Mouse (Mus musculus) c-Kit-positive CD71-positive TER-119-negative erythroid progenitor cells, embryonic 14.5 days (primary cell): ENCODE results near the gene Ppcs.

Source experiments
- DNase-seq: peaks from one replicate; pipeline ENCODE4 v3.0.0-alpha.2; 2013; ENCODE audit warnings: low read depth

Gene Ppcs

DNA sequence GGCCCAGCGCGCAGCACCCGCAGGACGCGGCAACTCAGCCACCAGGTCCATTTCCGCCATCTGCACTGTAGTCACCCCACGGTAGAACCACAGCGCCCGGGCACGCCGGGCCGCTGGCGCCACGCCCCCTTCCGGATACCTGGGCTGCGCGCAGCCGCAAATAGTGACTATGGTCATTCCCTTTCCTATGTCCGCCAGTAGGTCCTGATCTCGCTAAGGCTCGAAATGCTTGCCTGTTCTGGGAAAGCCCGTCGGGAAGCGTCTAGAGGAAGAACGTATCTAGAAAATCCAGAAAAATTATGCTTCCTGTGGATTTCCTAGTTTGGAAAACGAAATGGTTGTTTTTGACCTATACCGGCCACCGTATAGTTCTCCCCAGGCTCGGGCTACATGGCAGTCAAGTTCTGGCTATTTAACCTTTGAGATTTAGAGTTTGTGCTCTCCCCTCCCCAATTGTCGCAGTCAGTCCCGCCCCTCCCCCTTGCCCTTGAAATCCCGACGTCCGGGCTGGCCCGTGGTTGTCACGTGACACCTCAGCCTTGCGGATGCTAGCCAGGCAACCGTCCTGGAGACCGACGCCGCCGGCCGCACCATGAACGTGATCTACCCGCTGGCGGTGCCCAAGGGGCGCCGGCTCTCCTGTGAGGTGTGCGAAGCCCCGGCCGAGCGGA lies at the start of gene Ppcs, which contains the start of gene Zmynd12:
Gene Ppcs, minus strand, starts transcription at position 127 of the 671 bp plus-strand sequence.
Gene Zmynd12, plus strand, starts transcription at position 521 of the 671 bp plus-strand sequence.
- DNase-seq: peak; percentile 74

DNA sequence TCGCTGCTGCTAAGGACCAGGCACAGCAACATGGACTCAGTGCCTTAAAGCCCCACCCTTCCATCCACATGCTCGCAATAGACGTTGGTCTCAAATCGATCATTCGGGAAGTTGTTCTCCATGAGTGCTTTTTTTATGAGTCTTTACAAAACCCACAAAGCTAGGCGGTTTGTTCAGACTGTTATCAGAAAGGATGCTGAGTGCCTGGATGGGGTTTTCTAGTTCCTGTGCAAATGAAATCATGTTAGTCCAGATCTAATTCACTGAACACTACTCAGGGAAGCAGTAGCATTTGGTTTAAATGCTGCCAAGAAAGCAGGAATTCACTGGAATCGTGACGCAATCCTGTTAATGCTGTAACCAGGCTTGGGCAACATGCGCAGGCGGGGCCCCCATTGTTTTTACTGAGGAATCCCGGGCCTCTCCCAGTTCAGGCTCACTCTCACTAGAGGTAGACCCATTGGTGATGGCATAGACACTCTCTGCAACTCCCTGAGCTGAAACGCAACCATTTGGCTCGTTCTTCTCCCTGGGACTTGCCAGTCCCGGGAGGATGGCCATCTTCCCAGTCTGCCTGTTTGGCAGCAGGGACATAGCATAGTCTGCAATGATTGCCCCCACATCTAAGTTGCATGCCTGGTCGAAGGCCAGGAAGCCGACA lies 45.6 kb upstream of the Ppcs start:
- no peak for DNase-seq

DNA sequence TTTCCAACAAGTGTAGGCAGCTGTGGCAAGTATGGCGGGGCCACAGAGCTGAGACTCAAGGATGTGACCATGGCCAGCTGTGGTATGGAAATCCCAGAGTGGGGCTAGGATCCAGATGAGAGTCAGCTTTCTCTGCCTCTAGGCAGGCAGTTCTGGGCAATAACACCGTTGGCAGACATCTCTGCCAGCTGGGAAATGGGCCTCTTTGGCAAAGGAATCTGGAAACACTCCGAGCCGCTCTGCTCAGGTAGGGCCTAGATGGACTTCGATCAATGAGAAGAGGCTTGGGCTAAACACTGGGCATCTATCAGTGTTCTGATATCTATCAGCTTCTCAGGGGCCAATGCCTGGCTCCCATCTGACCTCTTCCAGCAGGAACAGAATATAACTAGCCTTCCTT lies 43.6 kb upstream of the Ppcs start:
- DNase-seq: no peak

DNA sequence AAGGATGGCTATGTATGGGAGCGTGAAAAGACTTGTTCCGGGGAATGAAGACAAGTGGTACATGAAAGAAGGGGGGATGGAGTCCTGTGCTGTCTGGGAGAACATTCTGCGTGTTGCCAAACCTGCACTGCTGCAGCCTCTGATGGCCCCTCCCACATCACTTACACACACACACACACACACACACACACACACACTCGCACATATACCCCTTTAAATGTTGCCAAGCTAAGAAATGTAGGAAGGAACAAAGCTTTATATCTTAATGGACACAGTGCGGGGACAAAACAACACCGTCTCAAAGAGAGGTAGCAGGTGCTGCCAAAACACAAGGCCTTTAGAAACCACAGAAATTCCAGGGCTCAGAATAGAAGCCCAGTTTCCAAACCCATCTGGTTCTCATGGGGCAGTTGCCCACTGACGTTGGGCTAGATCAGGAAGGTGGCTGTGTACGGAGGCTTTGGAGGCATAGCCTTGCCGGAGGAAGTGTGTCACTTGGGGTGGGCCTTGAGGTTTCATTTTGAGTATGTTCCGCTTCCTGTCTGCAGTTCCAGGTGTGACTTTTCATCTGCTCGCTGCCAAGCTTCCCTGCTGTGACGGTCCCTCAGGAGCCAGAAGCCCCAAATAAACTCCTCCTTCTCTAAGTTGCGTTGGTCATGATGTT lies 41.7 kb upstream of the Ppcs start:
- no peak for DNase-seq

DNA sequence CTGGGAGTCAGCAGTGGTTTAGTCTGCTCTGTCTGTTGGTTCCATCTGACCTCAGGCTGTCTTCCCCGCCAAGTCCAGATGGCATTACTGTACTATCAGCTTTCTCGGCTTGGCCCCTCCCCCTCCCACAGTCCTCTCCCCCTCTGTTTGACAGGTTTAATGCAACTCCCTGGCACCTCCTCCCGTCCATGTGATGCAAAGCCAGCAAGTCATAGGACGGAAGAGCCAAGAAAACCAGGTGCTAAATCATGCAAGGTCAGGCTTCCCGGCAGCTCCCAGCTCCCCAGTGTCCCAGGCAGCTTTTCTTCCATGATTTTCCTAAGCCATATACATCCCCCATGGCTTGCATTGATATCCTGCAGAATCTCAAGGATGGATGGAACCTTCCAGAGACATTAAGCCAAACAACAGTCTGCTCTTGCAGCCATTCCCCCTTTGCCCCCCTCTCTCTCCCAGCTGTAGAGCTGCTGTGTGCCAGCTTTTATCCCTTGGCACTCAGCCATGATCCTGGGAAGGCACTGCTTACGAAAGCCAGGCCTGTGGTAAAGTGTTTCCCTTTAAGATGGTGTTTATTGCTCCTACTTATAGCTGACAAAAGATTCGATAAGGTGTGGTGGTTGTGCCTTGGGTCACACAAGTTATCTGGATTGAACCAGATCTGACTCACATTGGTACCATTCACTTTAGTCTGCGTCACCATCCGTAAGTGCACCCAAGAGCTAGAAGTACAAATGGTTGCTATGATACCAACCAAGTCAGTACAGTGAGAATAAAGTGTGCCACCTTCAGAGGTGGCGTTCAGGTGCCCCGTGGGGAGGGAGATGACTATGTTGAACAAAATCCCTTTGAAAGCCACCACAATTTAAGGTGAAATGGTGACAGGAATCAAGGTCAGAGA lies 40.9 kb upstream of the Ppcs start:
- no peak for DNase-seq

DNA sequence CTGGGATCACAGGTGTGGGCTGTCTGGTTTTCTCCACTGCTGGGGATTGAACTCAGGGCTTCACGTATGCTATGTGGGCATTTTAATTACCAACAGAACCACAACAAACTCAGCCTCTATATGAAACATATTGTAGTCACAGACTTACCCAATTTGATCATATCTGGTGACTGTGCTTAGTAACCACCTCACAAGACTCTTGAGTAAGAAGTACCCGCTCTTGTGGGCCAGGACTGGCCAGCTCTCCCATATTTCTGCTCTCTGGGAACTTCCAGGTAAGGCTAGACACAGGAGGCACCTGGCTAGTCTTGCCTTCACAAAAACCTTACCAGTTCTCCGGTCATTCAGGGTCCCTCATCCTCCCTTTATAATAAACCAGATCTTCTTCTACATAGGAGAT lies 40.2 kb upstream of the Ppcs start:
- DNase-seq: no peak

DNA sequence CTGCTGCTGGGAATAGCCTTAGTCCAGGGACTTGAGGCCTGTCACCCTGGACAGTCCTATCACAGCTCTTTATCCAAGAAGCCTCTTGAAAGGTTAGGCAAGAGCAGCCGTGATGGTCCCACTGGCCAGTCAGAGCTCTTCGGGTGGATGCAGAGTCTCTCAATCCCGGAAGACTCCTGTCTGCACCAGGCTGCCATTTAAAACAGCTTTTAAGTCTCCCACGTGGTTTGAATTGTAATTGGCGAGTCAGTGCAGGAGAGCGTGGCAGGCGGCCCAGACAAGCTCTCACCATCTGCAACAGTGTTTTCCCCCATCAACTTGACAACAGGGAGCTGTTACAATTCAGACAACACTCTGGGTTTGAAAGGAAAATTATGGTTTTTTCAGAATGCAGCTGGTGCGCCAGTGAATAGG lies 38.5 kb upstream of the Ppcs start:
- DNase-seq: no peak

DNA sequence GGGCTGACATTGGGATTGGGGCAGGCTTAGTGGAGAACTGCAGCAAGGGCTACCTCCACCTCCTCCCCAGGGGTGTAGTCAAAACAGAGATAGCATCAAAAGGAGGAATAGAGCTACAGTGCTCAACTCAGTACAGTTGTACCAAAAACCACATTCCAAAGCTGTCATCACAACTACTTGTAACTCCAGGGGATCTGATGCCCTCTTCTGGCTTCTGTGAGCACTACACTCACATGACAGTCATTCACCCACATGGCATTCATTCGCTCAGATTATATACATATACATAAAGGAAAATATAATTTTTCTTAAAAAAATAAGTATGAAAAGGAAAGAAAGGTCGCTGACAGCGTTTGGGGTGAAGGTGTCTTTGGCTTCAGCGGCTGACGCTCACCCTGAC lies 38.1 kb upstream of the Ppcs start:
- peak; percentile 23 for DNase-seq

DNA sequence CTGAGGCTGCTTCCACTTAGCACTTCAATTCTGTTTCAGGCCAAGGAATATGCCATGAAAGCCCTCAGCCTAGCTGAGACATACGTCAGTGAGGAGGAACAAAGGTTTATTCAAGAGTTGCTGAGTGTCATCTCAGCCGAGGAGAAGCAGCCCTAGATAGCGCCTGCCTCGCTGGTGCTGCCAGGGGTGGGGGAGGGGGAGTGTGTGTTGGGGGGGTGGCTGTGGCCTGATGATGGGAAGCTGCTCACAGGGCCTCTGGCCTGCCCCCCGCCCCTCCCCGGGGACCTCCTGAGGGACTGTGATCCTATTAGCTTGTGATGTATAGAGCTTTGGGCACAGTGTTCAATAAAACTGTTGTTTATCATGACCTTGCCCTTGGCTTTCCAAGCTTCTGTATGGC lies 31.3 kb upstream of the Ppcs start:
- DNase-seq: no peak

DNA sequence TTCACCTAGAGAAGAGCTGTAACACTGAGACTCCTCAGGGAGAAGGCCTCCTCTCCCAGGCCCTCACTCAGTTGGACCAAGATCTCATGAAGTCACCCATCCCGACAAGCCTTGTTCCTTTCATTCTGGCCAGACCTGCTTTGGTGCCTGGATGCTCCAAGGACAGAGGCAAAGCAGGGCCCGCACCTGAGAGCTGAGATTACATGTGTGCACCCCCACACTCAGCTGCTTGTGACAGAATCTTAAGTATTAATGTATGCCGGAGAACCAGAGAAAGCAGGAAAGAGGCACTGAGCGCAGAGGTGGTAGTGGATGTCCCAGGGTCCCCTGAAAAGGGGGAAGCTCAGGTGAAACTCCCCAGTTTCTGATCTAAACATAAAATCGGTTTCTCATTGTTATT lies 30.9 kb upstream of the Ppcs start:
- no peak for DNase-seq

DNA sequence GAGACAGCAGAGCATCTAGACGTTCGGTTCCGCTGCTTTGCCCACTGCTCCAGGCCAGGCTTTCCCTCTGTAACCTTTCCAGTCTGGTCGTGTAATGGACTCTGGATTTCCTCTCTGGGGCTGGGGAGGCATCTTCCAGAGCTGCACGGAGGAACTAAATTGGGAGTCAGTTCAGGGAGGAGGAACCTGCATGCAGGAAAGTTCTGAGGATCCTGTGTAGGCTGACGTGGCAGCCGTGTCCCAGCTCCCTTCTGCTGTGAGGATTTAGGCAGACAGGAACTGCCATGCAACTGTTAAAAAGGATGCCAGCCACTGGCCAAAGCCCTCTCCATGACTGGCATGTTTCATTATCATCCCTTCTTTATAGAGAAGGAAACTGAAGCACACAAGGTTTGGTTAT lies 28.2 kb upstream of the Ppcs start:
- no peak for DNase-seq

DNA sequence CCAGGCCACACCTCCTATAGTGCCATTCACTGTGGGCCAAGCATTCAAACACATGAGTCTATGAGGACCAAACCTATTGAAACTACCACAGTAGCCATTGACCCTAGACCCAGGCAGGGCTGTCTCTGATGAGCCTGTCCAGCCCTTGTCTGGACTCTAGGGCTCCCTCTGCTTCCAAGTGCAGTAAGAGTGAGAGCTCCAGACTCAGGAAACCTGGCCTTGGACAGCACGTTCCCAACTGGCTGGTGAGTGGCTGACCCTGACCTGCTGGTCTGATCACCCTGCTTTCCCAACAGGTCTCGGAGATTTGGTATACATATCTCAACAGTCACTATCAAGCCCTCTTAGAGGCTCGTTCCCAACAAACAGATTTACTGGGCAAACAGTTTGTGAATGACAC lies 25.6 kb upstream of the Ppcs start:
- DNase-seq: no peak

DNA sequence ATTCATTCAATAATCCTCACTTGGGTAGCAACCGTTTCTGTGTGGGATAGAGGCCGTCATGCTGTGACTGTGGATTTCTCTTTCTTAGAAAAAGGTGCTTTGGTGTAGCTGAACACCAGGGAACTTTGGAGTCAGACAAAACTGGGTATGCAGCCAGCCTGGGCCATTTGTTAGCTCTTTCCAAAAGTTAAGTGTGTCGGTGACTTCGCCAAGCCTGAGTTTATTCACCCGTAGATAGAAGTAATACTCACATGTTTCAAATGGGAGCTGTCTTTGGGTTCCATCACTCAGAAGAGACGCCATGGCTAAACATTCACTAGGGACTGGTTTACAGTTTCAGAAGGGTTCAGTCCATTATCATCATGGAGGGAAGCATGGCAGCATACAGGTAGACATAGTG lies 25.0 kb upstream of the Ppcs start:
- DNase-seq: no peak

DNA sequence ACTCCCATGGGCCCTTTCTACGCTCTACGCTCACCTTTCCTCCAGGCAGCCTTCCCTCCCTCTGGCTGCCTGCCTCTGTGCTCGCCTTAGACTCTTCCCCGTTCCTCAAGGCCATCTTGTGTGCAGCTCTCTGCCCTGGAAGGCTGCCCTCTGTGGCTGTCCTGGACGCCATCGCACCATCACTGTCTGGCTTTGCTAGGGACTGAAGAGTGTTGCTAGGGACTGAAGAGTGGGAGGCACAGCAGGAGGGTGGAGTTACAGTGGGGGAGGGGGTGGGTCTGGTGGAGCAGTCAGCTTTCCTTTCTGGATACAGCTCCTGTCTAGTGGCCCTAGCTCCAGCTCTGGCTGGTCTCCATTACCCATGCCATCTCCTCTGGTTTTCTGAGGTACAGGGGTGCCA lies 20.3 kb upstream of the Ppcs start:
- no peak for DNase-seq

DNA sequence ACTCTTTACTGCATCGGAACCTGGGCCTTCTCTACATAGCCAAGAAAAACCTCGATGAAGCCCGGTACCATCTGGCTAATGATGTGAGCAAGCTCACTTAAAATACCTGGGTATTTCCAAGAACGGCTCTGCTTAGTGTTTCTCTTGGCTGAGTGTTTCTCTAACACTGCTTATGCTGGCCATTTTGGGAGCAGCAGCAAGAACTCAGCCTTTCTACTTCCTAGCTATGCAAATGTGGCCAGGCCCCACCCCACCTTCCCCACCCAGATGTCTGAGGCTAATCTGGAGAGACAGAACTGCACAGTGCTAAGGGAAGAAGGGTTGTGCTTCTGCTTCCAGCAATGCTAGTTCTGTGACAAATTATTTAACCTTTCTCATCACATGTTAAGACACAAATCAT lies 19.6 kb upstream of the Ppcs start:
- DNase-seq: no peak

DNA sequence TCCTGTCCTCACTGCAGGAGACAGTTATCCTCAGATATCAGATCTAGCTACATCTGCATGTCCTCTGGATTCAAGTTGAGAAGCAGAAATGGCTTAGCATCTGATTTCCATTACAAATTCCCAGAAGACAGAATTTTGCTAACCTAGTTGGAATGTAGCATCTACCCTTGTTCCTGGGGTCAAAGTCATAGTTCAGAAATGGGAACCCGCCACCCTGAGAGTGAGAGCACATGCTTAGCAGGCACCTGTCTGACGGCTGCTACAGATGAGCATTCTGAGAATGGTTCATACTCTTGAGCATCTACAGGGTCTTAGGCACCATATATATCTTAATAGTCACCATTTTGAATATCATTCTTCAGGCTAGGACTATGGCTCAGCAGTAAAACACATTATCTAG lies 15.7 kb upstream of the Ppcs start:
- no peak for DNase-seq

DNA sequence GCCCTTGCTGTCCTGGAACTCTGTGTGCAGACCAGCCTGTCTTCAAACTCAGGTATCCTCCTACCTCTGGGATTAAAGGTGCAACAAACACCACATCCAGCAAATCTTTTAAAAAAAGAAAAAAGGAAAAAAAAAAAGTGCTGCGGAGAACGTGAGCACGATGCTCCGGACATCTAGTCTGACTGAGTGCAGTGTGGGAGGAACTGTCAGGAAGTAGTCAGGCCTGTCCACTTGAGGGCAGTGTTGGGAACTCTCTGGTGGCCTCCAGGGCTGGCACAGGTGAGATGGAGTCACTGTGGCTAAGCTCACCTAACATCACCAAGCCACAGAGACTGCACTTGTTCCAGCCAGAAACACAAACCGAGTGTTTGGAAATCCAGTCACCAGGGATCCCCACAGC lies 8.5 kb upstream of the Ppcs start:
- DNase-seq: no peak

DNA sequence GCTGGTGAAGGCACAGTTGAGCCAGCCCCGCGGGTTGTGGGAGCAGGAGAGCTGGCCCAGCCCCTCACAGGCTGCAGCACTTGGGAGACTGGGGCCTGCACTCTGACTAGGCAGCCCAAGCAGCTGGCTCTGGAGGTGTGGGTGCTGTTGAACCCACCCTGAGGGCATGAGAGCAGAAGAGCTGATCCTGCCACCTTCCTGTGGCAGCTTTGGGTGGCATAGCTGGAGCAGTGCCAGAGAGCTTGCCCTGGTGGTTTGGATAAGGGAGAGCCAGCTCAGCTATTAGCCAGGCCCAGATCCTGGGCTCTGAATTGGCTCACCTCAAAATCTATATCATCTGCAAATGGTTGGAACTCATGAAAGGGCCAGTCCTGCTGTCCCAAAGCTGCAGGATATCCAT lies 5.5 kb upstream of the Ppcs start:
- DNase-seq: no peak

DNA sequence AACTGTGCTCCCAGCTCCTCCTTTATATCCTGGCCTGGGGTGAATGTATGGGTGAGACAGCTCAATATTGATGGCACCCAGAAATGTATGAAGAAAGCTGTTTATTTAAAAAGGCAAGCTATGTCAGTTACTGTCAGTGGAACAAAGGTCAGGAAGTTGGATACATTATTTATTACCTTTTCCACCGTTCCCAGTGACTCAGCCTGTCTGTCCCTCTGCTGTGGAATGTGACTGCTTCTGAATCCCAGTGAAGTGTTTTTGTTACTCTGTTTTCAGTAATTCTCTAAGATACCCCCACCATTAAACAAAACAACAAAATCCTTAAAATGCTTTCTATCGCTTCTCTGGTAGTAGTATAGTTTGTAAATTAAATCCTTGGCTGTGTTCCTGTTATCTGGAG lies 3.4 kb upstream of the Ppcs start:
- DNase-seq: no peak

DNA sequence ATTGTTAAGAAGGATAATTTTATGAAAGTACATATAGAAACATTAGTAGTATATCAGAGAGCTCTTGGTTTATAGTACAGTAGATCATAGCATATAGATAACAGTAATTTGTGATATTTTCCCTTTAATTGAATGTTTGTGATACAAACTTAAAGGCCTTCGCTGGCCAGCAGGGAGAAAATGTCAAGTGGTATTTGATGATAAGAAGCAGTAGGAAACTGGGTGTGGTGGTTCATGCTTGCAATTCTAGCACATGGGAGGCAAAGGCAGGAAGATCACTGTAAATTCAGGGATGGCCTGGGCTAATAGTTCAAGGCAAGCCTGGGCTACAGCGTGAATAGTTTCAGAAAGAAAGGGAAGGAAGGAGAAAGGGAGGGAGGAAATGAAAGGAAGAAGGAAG lies 2.9 kb upstream of the Ppcs start:
- DNase-seq: no peak

DNA sequence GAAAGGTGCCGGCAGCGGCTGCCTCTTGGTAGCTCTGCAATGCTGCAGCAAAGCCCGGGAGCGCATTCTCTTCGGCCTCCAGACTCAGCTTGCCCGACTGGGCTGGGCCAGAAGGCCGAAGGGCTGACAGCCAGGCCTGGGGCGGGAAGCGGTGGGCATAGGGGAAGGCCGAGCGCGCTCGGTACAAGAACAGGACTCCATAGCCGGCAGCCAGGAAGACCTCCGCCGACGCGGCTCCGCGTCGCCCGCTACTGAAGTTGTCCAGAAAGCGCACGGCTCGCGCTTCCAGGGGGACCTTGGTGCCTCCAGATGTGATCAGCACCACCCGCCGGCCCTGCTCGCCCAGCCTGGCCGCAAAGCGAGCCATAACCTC lies 313 bp downstream of the Ppcs start:
- DNase-seq: no peak

DNA sequence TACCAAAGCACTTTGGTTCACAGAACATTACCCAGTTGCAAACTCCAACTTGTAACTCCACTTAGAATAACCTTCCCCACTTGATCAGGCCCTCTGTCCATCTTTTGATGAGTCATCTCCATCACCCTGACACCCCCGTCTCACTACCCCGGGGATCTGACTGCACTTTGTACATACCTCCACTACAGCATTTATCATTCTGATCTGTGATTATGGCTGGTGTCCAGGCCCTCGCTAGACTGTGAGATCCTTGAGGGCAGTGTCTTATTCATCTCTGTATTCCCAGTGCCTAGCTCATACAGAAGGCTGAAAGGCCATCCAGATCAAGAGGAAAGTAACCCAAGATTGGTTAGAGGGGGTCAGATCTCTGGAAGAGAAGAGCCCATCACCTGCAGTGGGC lies 1.0 kb downstream of the Ppcs start:
- no peak for DNase-seq

DNA sequence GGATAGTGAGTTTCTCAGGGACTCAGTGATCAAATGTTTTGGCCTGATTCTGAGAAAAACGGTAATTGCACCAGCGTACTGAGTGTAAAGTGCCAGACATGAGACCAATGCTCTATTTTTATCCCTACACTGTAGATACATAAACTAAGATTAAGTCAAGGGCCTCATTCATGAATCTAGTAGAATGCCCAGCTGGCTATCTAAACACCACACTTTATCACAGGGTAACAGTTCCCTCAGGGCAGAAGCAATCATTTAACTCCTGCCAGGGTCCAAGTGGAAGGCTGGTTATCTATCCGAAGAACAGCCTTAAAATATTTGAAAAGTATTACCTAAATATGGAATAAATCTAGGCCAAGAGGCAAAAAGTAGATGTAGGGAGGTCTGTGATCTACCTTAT lies 4.3 kb downstream of the Ppcs start:
- peak; percentile 50 for DNase-seq
